Mouse (Mus musculus) adrenal gland (tissue): ENCODE results near the gene Gab2.

Experiments
- intact Hi-C: fragments of 180-260 bp; cut with DNase I; formaldehyde crosslinking; loops from one replicate; pipeline ENCODE4 v1.15.1; 2025

Gene Gab2

GRCm38 (mm10) chr7:97340907-97341849 lies 259.8 kb downstream of the Gab2 start:
- intact Hi-C loops, result no loop called here

DNA sequence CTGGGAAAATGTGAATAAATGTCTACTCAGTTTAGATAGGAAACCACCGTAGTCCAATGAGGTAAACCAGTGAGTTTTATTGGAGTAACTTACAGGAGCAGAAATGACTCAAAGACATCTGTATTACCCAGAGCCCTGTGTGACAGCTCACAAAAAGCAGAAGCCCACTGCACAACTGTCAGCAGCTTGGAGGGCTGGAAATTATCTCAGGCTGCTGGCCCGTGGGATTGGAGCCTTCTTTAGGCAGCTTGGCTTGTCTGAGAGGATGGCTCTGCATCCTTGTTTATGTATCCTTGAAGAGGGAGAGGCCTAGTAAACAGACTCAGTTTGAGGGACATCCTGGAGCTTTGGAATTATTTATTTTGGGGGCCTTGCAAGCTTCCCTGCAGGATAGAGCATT lies 261.6 kb downstream of the Gab2 start:
- intact Hi-C loops, result no loop called here

GRCm38 (mm10) chr7:97344655-97345054 lies 263.3 kb downstream of the Gab2 start:
- intact Hi-C loops, result no loop called here

DNA sequence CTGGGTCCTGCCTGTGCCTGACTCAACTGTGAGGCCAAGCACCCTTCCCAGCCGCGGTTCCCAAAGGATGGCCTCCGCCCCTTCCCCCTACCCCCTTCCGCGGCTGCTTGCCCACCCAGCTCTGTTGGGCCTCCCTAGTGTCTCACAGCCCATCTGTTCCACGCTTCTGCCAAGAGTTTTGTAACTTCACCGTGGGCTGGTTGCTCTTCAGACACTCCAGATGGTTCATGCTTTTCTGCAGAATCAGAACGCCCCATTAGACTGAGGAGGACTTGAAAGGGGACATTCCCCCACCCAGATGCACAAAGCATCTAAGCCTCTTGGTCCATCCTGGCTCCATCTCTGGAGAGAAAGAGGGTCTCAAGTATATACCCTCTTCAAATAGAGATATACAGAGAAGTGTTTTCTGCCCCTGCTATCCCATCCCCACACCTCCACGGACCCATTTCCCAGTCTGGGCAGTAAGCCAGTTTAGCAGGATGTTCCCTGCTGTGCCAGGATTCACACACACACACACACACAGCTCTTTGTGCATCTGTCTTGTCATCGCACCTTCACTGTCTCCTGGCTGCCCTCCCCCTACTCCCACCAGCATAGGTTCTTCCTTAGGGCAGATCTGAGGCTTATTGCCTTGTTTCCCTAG lies 264.0 kb downstream of the Gab2 start:
- intact Hi-C loops, result no loop called here

- intact Hi-C loops, result no loop called here
These were observed 264.9 kb downstream of the Gab2 start for GRCm38 (mm10) chr7:97346111-97346821.

DNA sequence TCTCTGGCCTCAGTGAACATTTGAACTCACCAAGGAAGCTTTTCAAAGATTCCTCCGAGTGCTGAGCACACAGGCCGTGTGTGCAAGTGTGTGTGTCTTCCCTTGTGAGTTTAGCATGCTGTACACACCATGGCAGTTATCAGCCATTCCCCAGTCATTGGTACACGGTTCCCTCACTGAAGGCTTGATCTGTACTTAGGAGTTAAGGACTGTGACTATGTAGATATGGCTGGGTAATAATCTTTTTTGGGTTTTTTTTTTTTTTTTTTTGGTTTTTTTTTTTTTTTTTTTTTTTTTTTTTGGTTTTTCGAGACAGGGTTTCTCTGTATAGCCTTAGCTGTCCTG lies 265.4 kb downstream of the Gab2 start:
- intact Hi-C loops, result no loop called here

DNA sequence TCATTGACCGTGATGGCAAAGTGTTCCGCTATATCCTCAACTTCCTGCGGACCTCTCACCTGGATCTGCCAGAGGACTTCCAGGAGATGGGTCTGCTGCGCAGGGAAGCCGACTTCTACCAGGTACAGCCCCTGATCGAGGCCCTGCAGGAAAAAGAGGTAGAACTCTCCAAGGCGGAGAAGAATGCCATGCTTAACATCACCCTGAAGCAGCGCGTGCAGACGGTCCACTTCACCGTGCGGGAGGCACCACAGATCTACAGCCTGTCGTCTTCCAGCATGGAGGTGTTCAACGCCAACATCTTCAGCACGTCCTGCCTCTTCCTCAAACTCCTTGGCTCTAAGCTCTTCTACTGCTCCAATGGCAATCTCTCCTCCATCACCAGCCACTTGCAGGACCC lies 266.1 kb downstream of the Gab2 start:
- intact Hi-C loops, result no loop called here

GRCm38 (mm10) chr7:97348318-97348717 lies 266.9 kb downstream of the Gab2 start:
- intact Hi-C loops, result no loop called here

DNA sequence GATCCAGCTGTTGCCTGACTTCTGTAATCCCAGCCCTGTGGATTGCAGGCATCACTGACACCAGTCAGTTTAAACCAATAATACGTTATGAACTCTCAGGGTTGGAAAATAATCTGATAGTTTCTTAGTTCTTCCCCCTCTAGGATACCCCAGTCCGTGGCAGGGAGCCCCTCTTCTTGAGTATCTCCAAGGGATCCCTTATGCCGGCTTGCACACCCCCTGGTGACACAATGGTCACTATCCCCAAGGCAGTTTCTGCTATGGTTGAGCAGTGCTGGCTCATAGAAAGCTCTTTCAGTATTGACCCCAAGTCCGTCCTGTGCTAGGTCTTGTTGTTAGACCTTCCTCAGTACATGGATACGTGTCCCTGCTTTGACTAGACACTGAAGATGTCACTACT lies 267.4 kb downstream of the Gab2 start:
- intact Hi-C loops, result no loop called here

DNA sequence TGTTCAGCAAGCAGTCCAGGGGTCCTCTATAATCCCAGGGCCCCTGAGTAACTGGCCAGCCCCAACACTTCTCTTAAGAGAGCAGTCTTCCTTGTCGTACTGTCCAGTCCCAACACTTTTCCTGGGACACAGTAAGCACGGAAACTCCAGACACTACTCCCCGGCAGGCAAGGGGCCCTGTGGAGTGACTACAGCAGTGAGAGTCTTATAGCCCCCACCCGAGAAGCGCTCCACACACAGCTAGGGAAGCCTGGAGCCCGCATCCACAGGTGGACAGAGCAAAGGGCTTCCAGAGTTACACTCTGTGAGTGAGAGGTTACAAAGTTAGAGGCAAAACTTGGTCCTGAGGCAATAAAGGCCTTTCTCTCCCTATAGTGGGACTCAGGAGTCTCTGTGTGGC lies 268.1 kb downstream of the Gab2 start:
- intact Hi-C loops, result no loop called here

DNA sequence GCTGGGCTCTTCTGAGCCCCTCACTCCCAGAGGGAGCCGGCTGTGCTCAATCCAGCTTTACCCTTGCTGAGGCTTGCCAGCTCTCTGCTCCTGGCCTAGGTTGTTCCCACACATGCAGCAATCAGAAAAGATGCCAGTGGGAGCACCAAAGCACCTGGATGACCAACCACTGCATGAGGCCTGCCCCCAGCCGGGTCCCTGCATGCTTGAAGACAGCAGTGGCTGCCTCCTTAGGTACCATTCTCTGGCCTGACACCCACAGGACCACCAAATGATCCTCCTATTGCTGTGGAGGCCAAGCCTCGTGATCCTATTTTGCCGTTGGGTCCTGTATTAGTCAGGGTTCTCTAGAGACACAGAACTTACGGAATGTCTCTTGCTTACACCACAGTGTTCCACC lies 269.5 kb downstream of the Gab2 start:
- intact Hi-C loops, result no loop called here

GRCm38 (mm10) chr7:97351792-97352513 lies 270.6 kb downstream of the Gab2 start:
- intact Hi-C loops, result no loop called here

DNA sequence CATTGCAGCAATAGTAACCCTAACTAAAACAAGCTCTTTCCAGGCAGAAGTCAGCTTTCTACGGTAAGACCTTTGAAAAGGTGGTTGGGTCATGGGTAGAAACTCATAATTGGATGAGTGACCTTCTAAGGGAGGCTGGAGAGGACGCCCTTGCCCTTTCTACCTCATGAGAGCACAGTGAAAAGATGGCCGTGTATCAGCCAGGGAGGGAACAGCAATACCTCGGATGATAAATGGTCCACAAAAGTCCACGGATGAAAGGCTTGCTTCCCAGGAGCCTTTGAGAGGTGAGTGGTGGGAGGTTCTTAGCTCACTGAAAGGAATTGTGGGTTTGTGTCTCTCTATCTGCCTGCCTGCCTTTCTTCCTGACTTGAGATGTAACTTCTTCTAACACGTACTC lies 272.0 kb downstream of the Gab2 start:
- intact Hi-C loops, result no loop called here

- intact Hi-C loops, result no loop called here
These were observed 273.9 kb downstream of the Gab2 start for GRCm38 (mm10) chr7:97355068-97355841.

- intact Hi-C loops, result no loop called here
These were observed 274.9 kb downstream of the Gab2 start for GRCm38 (mm10) chr7:97356253-97356652.

DNA sequence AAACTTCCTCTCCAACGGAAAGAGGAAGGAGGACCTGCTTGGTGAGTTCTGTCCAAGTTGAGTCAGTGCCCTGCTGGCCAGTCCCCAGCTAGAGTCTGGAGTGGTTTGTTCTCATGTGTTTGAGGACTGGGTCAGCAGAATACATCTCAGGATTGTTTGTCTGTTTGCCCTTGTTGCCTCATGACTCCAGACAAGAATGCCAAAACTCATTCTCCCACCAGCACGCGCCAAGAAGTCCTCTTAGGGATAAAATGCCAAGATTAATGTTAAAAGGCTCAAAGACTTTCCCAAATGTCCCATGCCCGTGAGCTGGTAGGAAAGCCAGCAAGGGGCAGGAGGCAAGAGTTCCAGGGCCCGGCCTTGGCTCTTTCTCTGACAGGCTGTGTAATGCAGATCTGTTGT lies 275.5 kb downstream of the Gab2 start:
- intact Hi-C loops, result no loop called here

- intact Hi-C loops, result no loop called here
These were observed 276.5 kb downstream of the Gab2 start for GRCm38 (mm10) chr7:97357840-97358239.

DNA sequence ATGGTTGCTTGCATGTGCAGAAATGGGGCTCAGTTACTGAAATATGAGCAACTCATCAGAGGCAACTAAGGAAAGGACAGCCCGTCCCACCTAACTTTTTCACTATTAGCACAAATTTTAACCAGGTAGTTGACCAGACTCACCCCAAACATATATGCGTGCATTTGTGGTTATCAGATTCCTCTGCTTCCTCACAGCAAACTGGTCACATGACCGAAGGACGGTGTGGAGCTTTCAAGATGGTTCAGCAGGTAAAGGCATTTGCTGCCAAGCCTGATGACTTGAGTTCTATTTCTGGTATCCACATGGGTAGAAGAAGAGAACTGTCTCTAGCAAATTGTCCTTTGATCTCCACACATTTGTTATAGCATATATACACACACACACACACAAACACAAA lies 277.0 kb downstream of the Gab2 start:
- intact Hi-C loops, result no loop called here
